Mouse (Mus musculus): ENCODE data around the gene Cadm1. TPM values are rescaled to one million over a fixed set of nuclear protein-coding genes. Genes with fewer than 3 reads are reported as not detected.
A peak's percentile ranks its signal among the peaks of the same experiment; 100 is the strongest.

The Cadm1 gene
- polyA plus RNA-seq, 1 experiment from 2014 or later: 82.9 TPM

DNA sequence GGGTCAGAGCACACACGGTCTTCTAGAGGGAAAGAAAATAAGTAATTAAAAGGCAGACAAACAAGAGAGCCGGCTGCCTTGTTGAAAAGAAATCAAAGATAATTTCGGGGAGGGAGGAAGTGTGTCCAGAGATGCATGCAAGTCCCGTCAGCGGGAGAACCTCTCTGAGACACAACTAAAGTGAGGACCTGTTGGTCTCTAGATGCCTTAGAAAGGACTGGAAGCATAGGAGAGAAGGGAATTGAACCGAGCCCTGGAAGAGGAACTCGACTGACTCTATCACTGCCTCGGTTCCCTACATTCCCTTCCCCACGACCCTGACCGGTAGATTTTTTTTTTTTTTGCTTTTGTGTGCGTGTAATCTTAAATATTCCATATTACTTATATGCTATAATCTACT lies 791 bp upstream of the Cadm1 start:
- 3% methylated on average over 11 of the region's 11 CpGs for WGBS
- H3K4me3 ChIP-seq: peak overlapping the region; percentile 75
- H3K4me1 ChIP-seq: peaks cover 30% of the 10 kb centered on the region
- H3K9me3 ChIP-seq: no peaks in the 10 kb centered on the region
- H3K4me2 ChIP-seq: peak overlapping the region; percentile 88
- peak overlapping the region; percentile 90 for H3K27ac ChIP-seq
- H3K27me3 ChIP-seq: peaks cover 34% of the 10 kb centered on the region
- no peak for ATAC-seq (ENCODE audit: borderline replicate concordance, extremely low read depth, low FRiP score, low TSS enrichment)
- peak overlapping the region; percentile 54 for H3K9ac ChIP-seq
- H3K36me3 ChIP-seq: no peaks in the 10 kb centered on the region

- Histone ChIP-seq H3K4me1 (peaks cover 30% of the 10 kb centered on the region), H3K9me3 (no peaks in the 10 kb centered on the region), H3K36me3 (no peaks in the 10 kb centered on the region), H3K4me2 (peak overlapping the region; percentile 88), H3K27ac (peak overlapping the region; percentile 75), H3K27me3 (peaks cover 41% of the 10 kb centered on the region), H3K9ac (peak overlapping the region; percentile 63), H3K4me3 (peak overlapping the region; percentile 75)
- WGBS: under 1% methylated on average over 26 of the region's 30 CpGs
- ATAC-seq (ENCODE audit: borderline replicate concordance, extremely low read depth, low FRiP score, low TSS enrichment): peak; percentile 31; the same call in 1 of the 2 replicates
Observed at GRCm38 (mm10) chr9:47530544-47530921, 560 bp downstream of the Cadm1 start.

- Histone ChIP-seq H3K4me1 (peaks cover 30% of the 10 kb centered on the region), H3K27me3 (peaks cover 47% of the 10 kb centered on the region), H3K4me2 (peak overlapping the region; percentile 88), H3K27ac (peak overlapping the region; percentile 75), H3K9ac (peak overlapping the region; percentile 63), H3K36me3 (no peaks in the 10 kb centered on the region), H3K9me3 (no peaks in the 10 kb centered on the region), H3K4me3 (peak overlapping the region; percentile 75)
- ATAC-seq (ENCODE audit: borderline replicate concordance, extremely low read depth, low FRiP score, low TSS enrichment): peak; percentile 8; the same call in 1 of the 2 replicates
- under 1% methylated on average over 110 of the region's 110 CpGs for WGBS
Observed at GRCm38 (mm10) chr9:47530922-47531850, 1.2 kb downstream of the Cadm1 start.

GRCm38 (mm10) chr9:47532215-47532865 lies 2.4 kb downstream of the Cadm1 start:
- Histone ChIP-seq H3K4me2 (peak overlapping the region; percentile 88), H3K27ac (no peak overlapping the region), H3K9ac (peak overlapping the region; percentile 63; the same call in 1 of the 2 replicates), H3K36me3 (no peaks in the 10 kb centered on the region), H3K4me3 (peak overlapping the region; percentile 75), H3K4me1 (peaks cover 30% of the 10 kb centered on the region), H3K27me3 (peaks cover 49% of the 10 kb centered on the region), H3K9me3 (no peaks in the 10 kb centered on the region)
- WGBS: 5% methylated on average over 20 of the region's 20 CpGs
- no peak for ATAC-seq (ENCODE audit: borderline replicate concordance, extremely low read depth, low FRiP score, low TSS enrichment)

DNA sequence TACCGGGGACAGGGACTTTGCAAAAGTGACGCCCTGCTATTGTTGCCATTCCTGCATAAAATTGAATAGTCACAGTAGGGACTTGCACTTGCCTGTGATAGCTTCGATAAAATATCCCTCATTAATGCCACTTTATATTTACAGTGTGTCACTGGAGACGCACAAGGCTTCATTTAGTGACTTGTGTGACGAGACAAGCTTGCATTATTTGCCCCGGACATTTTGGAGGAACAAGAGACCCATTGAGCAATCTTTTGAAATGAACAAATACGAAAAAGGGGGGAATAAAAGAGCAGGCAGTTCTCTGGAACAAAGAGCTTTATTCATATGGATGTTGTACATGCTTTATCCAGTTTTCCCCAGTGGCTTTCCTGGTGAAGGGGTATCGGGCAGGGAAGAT lies 3.5 kb downstream of the Cadm1 start:
- Histone ChIP-seq H3K4me1 (peaks cover 37% of the 10 kb centered on the region), H3K4me2 (peak overlapping the region; percentile 88), H3K27me3 (peaks cover 47% of the 10 kb centered on the region), H3K4me3 (peak overlapping the region; percentile 6; the same call in 1 of the 2 replicates), H3K36me3 (no peaks in the 10 kb centered on the region), H3K9me3 (no peaks in the 10 kb centered on the region), H3K9ac (no peak overlapping the region), H3K27ac (no peak overlapping the region; the same call in 1 of the 2 replicates)
- 31% methylated on average over 8 of the region's 8 CpGs for WGBS
- no peak for ATAC-seq (ENCODE audit: borderline replicate concordance, extremely low read depth, low FRiP score, low TSS enrichment)

DNA sequence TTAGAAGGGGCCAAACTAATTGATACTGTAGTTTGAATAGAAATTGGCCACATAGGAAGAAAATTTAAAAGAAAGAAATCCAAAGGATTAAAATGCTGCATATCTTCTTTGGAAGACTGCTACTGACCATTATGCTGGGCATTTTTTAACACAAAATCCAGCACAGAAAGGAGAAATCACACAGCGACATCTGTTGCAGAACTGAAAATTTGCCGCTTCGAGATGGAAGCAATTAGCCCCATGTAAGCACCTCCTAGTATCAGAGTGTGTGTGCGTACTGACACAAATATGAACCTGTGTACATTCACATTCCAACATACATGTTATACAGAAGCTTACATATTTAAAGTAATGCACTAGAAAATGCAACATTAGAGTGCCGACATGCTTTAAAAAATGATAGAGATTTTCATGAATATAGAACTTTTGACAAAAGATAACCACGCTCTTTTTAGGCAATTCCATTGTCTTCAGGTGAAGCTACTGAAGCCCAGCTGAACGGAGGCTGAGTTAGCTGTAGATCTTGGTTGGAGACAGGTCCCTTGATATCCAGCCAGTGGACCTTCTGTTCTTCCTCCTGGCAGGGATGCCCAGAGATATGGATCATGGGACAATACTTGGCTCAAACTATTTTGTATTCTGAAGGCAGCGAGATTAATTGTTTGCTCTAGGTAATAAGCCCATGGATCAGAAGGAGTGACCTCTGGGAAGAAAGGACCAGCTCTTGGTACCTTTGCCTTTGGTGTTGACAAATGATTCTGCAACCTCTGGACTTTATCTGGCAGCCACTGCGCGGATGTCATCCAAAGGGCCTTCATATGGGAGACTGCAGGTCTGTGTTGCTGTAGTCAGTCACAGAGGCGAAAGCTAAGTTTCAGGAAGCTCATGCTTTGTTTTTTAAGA lies 4.9 kb downstream of the Cadm1 start:
- 86% methylated on average over 11 of the region's 11 CpGs for WGBS
- Histone ChIP-seq H3K36me3 (no peaks in the 10 kb centered on the region), H3K4me3 (no peak overlapping the region), H3K4me2 (no peak overlapping the region), H3K4me1 (peaks cover 34% of the 10 kb centered on the region), H3K27me3 (peaks cover 44% of the 10 kb centered on the region), H3K27ac (no peak overlapping the region), H3K9ac (no peak overlapping the region), H3K9me3 (no peaks in the 10 kb centered on the region)
- no peak for ATAC-seq (ENCODE audit: borderline replicate concordance, extremely low read depth, low FRiP score, low TSS enrichment)

DNA sequence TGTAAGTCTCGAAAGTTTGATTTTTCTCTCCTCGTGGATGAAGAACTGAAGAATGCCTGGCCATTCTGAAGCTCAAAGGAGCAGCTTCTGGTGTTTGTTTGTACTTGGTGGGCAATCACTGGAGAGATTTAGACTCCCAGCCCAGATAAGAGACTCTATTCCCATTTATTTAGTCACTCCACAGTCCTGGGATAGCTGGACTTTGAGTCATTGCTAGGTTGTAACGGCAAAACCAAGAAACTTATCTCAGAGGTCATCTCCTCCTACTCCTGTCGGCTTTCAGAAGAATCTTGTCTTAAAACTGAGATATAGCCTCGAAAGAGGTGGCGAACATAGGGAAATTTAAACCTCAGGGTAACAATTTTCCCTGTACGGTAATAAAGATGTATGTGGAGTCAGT lies 15.3 kb downstream of the Cadm1 start:
- WGBS: 29% methylated on average over 7 of the region's 7 CpGs
- H3K9ac ChIP-seq: no peak overlapping the region
- no peak overlapping the region for H3K27ac ChIP-seq
- no peaks in the 10 kb centered on the region; the same call in 1 of the 2 replicates for H3K4me1 ChIP-seq
- H3K36me3 ChIP-seq: no peaks in the 10 kb centered on the region
- H3K27me3 ChIP-seq: peaks cover 13% of the 10 kb centered on the region
- ATAC-seq (ENCODE audit: borderline replicate concordance, extremely low read depth, low FRiP score, low TSS enrichment): no peak
- no peak overlapping the region for H3K4me3 ChIP-seq
- H3K4me2 ChIP-seq: no peak overlapping the region
- no peaks in the 10 kb centered on the region for H3K9me3 ChIP-seq

GRCm38 (mm10) chr9:47545667-47546066 lies 15.7 kb downstream of the Cadm1 start:
- Histone ChIP-seq H3K4me3 (no peak overlapping the region), H3K9ac (no peak overlapping the region), H3K9me3 (no peaks in the 10 kb centered on the region), H3K27ac (no peak overlapping the region), H3K27me3 (peaks cover 13% of the 10 kb centered on the region), H3K36me3 (no peaks in the 10 kb centered on the region), H3K4me2 (no peak overlapping the region), H3K4me1 (no peaks in the 10 kb centered on the region; the same call in 1 of the 2 replicates)
- ATAC-seq (ENCODE audit: borderline replicate concordance, extremely low read depth, low FRiP score, low TSS enrichment): no peak
- WGBS: 35% methylated on average over 12 of the region's 12 CpGs

GRCm38 (mm10) chr9:47548402-47548801 lies 18.4 kb downstream of the Cadm1 start:
- H3K27me3 ChIP-seq: peaks cover 11% of the 10 kb centered on the region
- peak; percentile 57 for ATAC-seq (ENCODE audit: borderline replicate concordance, extremely low read depth, low FRiP score, low TSS enrichment)
- H3K27ac ChIP-seq: peak overlapping the region; percentile 49
- H3K4me3 ChIP-seq: no peak overlapping the region
- H3K36me3 ChIP-seq: no peaks in the 10 kb centered on the region
- no peak overlapping the region for H3K4me2 ChIP-seq
- 57% methylated on average over 12 of the region's 12 CpGs for WGBS
- no peak overlapping the region for H3K9ac ChIP-seq
- no peaks in the 10 kb centered on the region for H3K9me3 ChIP-seq
- H3K4me1 ChIP-seq: no peaks in the 10 kb centered on the region; the same call in 1 of the 2 replicates

GRCm38 (mm10) chr9:47548916-47549315 lies 18.9 kb downstream of the Cadm1 start:
- no peak overlapping the region for H3K9ac ChIP-seq
- ATAC-seq (ENCODE audit: borderline replicate concordance, extremely low read depth, low FRiP score, low TSS enrichment): no peak
- H3K4me3 ChIP-seq: no peak overlapping the region
- no peaks in the 10 kb centered on the region for H3K9me3 ChIP-seq
- no peaks in the 10 kb centered on the region; the same call in 1 of the 2 replicates for H3K4me1 ChIP-seq
- no peaks in the 10 kb centered on the region for H3K36me3 ChIP-seq
- H3K4me2 ChIP-seq: no peak overlapping the region
- peaks cover 8% of the 10 kb centered on the region for H3K27me3 ChIP-seq
- H3K27ac ChIP-seq: peak overlapping the region; percentile 49
- WGBS: 73% methylated on average over 5 of the region's 5 CpGs

GRCm38 (mm10) chr9:47552960-47553575 lies 23.1 kb downstream of the Cadm1 start:
- ATAC-seq (ENCODE audit: borderline replicate concordance, extremely low read depth, low FRiP score, low TSS enrichment): no peak
- no peak overlapping the region for H3K4me2 ChIP-seq
- H3K4me1 ChIP-seq: peaks cover 3% of the 10 kb centered on the region; the same call in 1 of the 2 replicates
- no peaks in the 10 kb centered on the region for H3K9me3 ChIP-seq
- no peak overlapping the region for H3K27ac ChIP-seq
- H3K4me3 ChIP-seq: no peak overlapping the region
- 83% methylated on average over 10 of the region's 10 CpGs for WGBS
- no peaks in the 10 kb centered on the region for H3K36me3 ChIP-seq
- no peaks in the 10 kb centered on the region for H3K27me3 ChIP-seq
- H3K9ac ChIP-seq: no peak overlapping the region
